Mouse (Mus musculus): Measurements from ENCODE around the gene Cyp2d9.
"Not testable (repeated sequence)": the region's sequence is repeated elsewhere in the genome, so short reads cannot be mapped to it uniquely, and the experiment has no call there.

Cyp2d9 gene

GRCm38 (mm10) chr15:82423471-82423870 lies 9.8 kb upstream of the Cyp2d9 start:
- Histone ChIP-seq H3K27me3 (ENCODE audit: control insufficient read depth, insufficient read depth, low read length, poor library complexity, severe bottlenecking) (no peaks in the 10 kb centered on the region; the same call in 1 of the 2 replicates), H3K36me3 (ENCODE audit: control insufficient read depth, insufficient read depth, low read length, poor library complexity, severe bottlenecking) (no peaks in the 10 kb centered on the region)
- DNase-seq (ENCODE audit: low read depth, low spot score) = no peak

- H3K27me3 ChIP-seq (ENCODE audit: control insufficient read depth, insufficient read depth, low read length, poor library complexity, severe bottlenecking) = no peaks in the 10 kb centered on the region
- H3K36me3 ChIP-seq (ENCODE audit: control insufficient read depth, insufficient read depth, low read length, poor library complexity, severe bottlenecking) = no peaks in the 10 kb centered on the region
- DNase-seq (ENCODE audit: low read depth, low spot score) = no peak
Observed at GRCm38 (mm10) chr15:82433621-82434020, 384 bp downstream of the Cyp2d9 start.

DNA sequence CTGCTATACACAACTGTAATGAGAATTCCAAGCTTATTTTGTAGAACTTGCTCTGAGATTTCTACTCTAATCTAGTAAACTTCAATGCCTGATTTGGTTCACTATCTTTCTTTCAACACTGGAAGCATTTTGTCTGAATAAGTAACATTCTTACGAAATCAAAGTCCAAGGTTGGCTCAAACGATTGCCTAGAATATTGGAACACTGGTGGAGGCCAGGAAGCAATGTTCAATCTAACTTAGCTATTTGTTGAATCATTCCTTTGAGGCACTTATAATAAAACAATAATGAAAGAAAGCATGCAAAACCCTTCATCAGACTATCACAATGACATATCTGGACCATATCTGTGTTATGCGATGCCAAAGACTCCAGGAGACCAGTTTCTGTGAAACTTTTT lies 1.3 kb downstream of the Cyp2d9 start:
- no peak for DNase-seq (ENCODE audit: low read depth, low spot score)
- H3K27me3 ChIP-seq (ENCODE audit: control insufficient read depth, insufficient read depth, low read length, poor library complexity, severe bottlenecking) = no peaks in the 10 kb centered on the region
- no peaks in the 10 kb centered on the region for H3K36me3 ChIP-seq (ENCODE audit: control insufficient read depth, insufficient read depth, low read length, poor library complexity, severe bottlenecking)

DNA sequence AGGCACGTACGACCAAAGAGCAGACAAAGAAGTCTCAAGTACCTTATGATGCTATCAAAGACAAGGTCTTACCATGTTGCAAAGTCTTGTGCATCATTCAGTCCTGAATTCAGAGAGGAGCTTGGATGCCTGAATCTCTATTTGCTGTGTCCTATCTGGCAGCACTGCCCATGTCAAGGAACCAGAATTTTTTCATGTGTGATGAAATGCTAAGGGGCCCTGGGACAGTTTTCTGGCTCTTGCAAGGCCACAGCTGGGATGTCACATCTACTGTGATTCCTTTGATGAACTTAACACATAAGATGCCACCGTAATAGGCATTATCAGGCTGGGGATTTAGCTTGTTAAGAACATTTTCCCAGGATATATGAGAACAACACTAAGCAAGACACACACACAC lies 1.8 kb downstream of the Cyp2d9 start:
- no peaks in the 10 kb centered on the region for H3K36me3 ChIP-seq (ENCODE audit: control insufficient read depth, insufficient read depth, low read length, poor library complexity, severe bottlenecking)
- H3K27me3 ChIP-seq (ENCODE audit: control insufficient read depth, insufficient read depth, low read length, poor library complexity, severe bottlenecking) = no peaks in the 10 kb centered on the region
- DNase-seq (ENCODE audit: low read depth, low spot score) = no peak

DNA sequence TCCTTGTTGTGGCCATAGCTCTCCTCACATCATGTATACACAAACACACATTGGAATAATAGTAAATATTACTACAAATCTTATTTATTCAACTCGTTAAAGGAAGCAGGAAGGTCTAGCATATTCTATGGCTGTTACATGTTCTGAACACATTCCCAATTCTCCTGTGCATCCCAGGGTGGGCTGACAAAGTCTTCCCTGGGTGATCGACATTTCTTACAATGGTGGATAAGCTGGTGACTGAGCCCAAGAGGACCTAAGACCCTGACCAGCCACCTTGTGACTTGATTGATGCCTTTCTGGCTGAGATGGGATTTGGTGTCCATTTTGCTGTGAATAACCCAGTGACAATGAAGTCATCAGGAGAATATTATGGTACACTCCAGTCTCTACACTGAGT lies 2.4 kb downstream of the Cyp2d9 start:
- H3K36me3 ChIP-seq (ENCODE audit: control insufficient read depth, insufficient read depth, low read length, poor library complexity, severe bottlenecking) = no peaks in the 10 kb centered on the region
- DNase-seq (ENCODE audit: low read depth, low spot score) = no peak
- H3K27me3 ChIP-seq (ENCODE audit: control insufficient read depth, insufficient read depth, low read length, poor library complexity, severe bottlenecking) = no peaks in the 10 kb centered on the region

- no peak for DNase-seq (ENCODE audit: low read depth, low spot score)
- H3K36me3 ChIP-seq (ENCODE audit: control insufficient read depth, insufficient read depth, low read length, poor library complexity, severe bottlenecking) = no peaks in the 10 kb centered on the region
- no peaks in the 10 kb centered on the region for H3K27me3 ChIP-seq (ENCODE audit: control insufficient read depth, insufficient read depth, low read length, poor library complexity, severe bottlenecking)
Observed at GRCm38 (mm10) chr15:82437975-82438617, 4.9 kb downstream of the Cyp2d9 start.

- Histone ChIP-seq H3K27me3 (ENCODE audit: control insufficient read depth, insufficient read depth, low read length, poor library complexity, severe bottlenecking) (no peaks in the 10 kb centered on the region), H3K36me3 (ENCODE audit: control insufficient read depth, insufficient read depth, low read length, poor library complexity, severe bottlenecking) (no peaks in the 10 kb centered on the region)
- no peak for DNase-seq (ENCODE audit: low read depth, low spot score)
Observed at GRCm38 (mm10) chr15:82443658-82444057, 10.4 kb downstream of the Cyp2d9 start.

DNA sequence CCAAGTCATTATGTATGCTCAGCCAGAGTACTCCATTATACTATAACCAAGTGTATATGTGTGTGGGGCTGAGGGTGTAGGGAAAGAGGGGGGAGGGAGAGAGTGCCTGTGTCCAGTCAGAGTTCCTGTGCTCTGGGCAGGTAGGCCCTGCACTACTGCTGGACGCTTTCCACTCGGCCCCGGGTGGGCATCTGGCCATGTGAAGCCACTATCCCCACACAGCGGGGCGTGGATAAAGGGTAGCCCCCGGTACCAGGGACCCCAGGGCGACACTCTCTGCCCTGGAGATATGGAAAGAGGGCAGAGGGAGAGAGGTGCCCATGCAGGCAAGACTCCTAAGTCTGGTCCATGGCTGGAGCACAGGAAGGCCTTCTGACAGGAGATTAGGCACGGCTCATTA lies 12.0 kb downstream of the Cyp2d9 start:
- no peaks in the 10 kb centered on the region for H3K36me3 ChIP-seq (ENCODE audit: control insufficient read depth, insufficient read depth, low read length, poor library complexity, severe bottlenecking)
- no peak for DNase-seq (ENCODE audit: low read depth, low spot score)
- H3K27me3 ChIP-seq (ENCODE audit: control insufficient read depth, insufficient read depth, low read length, poor library complexity, severe bottlenecking) = no peaks in the 10 kb centered on the region

GRCm38 (mm10) chr15:82450045-82450444 lies 16.8 kb downstream of the Cyp2d9 start:
- H3K36me3 ChIP-seq (ENCODE audit: control insufficient read depth, insufficient read depth, low read length, poor library complexity, severe bottlenecking); DNase-seq (ENCODE audit: low read depth, low spot score); H3K27me3 ChIP-seq (ENCODE audit: control insufficient read depth, insufficient read depth, low read length, poor library complexity, severe bottlenecking): not testable (repeated sequence)

DNA sequence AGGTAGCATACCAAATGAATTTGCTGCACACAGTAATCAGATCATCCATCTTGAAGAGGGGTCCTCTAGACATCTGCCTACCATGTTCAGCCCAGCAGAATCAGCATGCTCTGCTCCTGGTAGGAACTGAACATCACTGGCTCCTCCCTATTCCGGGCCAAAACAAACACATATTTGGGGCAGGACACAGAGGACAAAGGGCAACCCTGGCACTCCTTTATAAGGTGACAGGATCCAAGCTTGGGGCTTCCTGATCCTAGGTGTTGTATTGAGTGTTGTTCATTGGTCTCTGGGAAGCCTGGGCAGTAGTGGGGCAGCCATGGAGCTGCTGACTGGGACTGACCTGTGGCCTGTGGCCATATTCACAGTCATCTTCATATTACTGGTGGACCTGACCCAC lies 18.9 kb downstream of the Cyp2d9 start:
- DNase-seq (ENCODE audit: low read depth, low spot score); H3K36me3 ChIP-seq (ENCODE audit: control insufficient read depth, insufficient read depth, low read length, poor library complexity, severe bottlenecking); H3K27me3 ChIP-seq (ENCODE audit: control insufficient read depth, insufficient read depth, low read length, poor library complexity, severe bottlenecking): not testable (repeated sequence)

DNA sequence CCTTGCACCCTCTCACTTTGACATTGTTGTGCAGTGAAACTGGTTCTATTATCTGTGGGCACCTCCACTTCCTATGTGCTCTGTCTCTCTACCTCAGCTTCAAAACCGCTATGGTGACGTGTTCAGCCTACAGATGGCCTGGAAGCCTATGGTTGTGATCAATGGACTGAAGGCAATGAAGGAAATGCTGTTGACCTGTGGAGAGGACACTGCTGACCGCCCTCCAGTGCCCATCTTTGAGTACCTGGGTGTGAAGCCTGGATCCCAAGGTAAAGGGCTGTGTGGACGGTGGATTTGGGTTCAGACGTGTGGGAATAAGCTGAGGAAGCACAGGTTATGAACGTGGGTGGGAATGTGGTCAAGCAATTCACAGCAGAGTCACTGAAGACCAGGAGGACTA lies 20.3 kb downstream of the Cyp2d9 start:
- DNase-seq (ENCODE audit: low read depth, low spot score); H3K36me3 ChIP-seq (ENCODE audit: control insufficient read depth, insufficient read depth, low read length, poor library complexity, severe bottlenecking); H3K27me3 ChIP-seq (ENCODE audit: control insufficient read depth, insufficient read depth, low read length, poor library complexity, severe bottlenecking): not testable (repeated sequence)

DNA sequence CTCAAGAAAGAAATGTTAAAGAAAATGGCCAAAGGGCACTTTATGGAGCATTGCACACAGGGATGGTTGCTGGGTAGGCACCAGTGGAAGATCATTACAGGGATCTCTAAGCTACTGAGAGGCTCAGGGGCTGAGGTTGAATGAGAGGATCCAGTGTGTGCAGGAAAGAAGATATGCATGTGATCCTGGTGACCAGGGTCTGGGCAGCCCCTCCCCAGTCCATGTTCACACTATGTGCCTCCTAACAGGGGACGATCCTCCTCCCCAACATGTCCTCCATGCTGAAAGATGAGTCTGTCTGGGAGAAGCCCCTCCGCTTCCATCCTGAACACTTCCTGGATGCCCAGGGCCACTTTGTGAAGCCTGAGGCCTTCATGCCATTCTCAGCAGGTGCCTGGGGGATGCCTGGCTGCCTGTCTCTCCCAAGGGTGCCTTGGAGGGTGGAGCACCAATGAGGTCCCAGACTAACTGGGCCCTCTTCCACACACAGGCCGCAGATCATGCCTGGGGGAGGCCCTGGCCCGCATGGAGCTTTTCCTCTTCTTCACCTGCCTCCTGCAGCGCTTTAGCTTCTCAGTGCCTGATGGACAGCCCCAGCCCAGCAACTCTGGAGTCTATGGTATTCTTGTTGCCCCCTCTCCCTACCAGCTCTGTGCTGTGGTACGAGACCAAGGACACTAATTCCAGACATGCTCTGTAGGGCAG lies 23.0 kb downstream of the Cyp2d9 start:
- H3K36me3 ChIP-seq (ENCODE audit: control insufficient read depth, insufficient read depth, low read length, poor library complexity, severe bottlenecking); H3K27me3 ChIP-seq (ENCODE audit: control insufficient read depth, insufficient read depth, low read length, poor library complexity, severe bottlenecking); DNase-seq (ENCODE audit: low read depth, low spot score): not testable (repeated sequence)

- no peak for DNase-seq (ENCODE audit: low read depth, low spot score)
- H3K36me3 ChIP-seq (ENCODE audit: control insufficient read depth, insufficient read depth, low read length, poor library complexity, severe bottlenecking) = no peaks in the 10 kb centered on the region
- no peaks in the 10 kb centered on the region for H3K27me3 ChIP-seq (ENCODE audit: control insufficient read depth, insufficient read depth, low read length, poor library complexity, severe bottlenecking)
Observed at GRCm38 (mm10) chr15:82457064-82458021, 24.1 kb downstream of the Cyp2d9 start.

DNA sequence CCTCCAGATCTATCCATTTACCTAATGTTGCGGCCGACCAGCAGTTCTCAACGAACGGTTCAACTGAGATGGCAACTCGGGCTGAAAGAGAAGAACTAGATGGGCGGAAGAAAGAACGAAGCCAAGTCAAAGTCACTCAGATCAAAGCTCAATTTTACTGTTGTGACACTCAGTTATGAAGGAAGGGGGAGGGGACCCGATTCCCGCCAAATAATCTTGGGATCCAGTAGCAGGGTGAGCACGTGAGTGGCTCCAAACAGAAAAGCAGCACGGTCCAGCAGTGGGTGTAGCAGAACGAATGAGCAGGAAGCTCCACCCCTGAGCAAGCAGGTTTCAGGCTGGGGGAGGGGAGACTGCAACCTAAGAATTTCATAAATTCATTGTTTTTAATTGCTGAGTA lies 26.0 kb downstream of the Cyp2d9 start:
- not testable (repeated sequence) for H3K36me3 ChIP-seq (ENCODE audit: control insufficient read depth, insufficient read depth, low read length, poor library complexity, severe bottlenecking); H3K27me3 ChIP-seq (ENCODE audit: control insufficient read depth, insufficient read depth, low read length, poor library complexity, severe bottlenecking); DNase-seq (ENCODE audit: low read depth, low spot score)

GRCm38 (mm10) chr15:82464701-82465100 lies 31.5 kb downstream of the Cyp2d9 start:
- no peak for DNase-seq (ENCODE audit: low read depth, low spot score)
- H3K27me3 ChIP-seq (ENCODE audit: control insufficient read depth, insufficient read depth, low read length, poor library complexity, severe bottlenecking) = no peaks in the 10 kb centered on the region
- H3K36me3 ChIP-seq (ENCODE audit: control insufficient read depth, insufficient read depth, low read length, poor library complexity, severe bottlenecking) = no peaks in the 10 kb centered on the region
